Mouse (Mus musculus) intestine, embryonic 15.5 days (tissue): ENCODE data around the gene Cby1. TPM values are rescaled to one million over a fixed set of nuclear protein-coding genes. Genes with fewer than 3 reads are reported as not detected.

Experiments used
- polyA plus RNA-seq: library from polyadenylated mRNA; unstranded; fragments of >200 nt; fragmentation: Nextera tagmentation; extraction: Ambion mirVana; gene quantifications from 2 replicates; pipeline ENCODE4 v1.2.1, GENCODE M21; 2015

Cby1 gene
- polyA plus RNA-seq, 1 experiment from 2014 or later = 39.0 TPM

Other genes starting within 250 kb of the Cby1 start
- 59.1 and 61.8 TPM in 2 replicates for gene Csnk1e, start 203.6 kb upstream of the Cby1 start, polyA plus RNA-seq
- gene Kcnj4, start 154.0 kb upstream of the Cby1 start, polyA plus RNA-seq = not detected in 2 replicates
- gene Kdelr3, start 142.8 kb upstream of the Cby1 start, polyA plus RNA-seq = 71.6 and 78.7 TPM in 2 replicates
- 39.3 and 41.2 TPM in 2 replicates for gene Ddx17, start 112.5 kb upstream of the Cby1 start, polyA plus RNA-seq
- 1.3 and 1.8 TPM in 2 replicates for gene Dmc1, start 54.1 kb upstream of the Cby1 start, polyA plus RNA-seq
- gene Fam227a, start 243 bp upstream of the Cby1 start, polyA plus RNA-seq = 0.74 and 0.90 TPM in 2 replicates
- 261 and 272 TPM in 2 replicates for gene Tomm22, start 11.7 kb downstream of the Cby1 start, polyA plus RNA-seq
- 18.7 and 19.4 TPM in 2 replicates for gene Josd1, start 28.7 kb downstream of the Cby1 start, polyA plus RNA-seq
- 27.4 and 29.9 TPM in 2 replicates for gene Gtpbp1, start 31.6 kb downstream of the Cby1 start, polyA plus RNA-seq
- gene Sun2, start 83.3 kb downstream of the Cby1 start, polyA plus RNA-seq = 3.4 and 4.5 TPM in 2 replicates
- 42.6 and 44.5 TPM in 2 replicates for gene Dnal4, start 118.7 kb downstream of the Cby1 start, polyA plus RNA-seq
- gene Nptxr, start 145.6 kb downstream of the Cby1 start, polyA plus RNA-seq = 2.8 and 3.3 TPM in 2 replicates
- 0.23 and 0.27 TPM in 2 replicates for gene Npcd, start 175.0 kb downstream of the Cby1 start, polyA plus RNA-seq
- 39.1 and 39.7 TPM in 2 replicates for gene Cbx6, start 175.5 kb downstream of the Cby1 start, polyA plus RNA-seq
- gene Apobec3, start 232.5 kb downstream of the Cby1 start, polyA plus RNA-seq = 13.1 and 15.4 TPM in 2 replicates